Mouse (Mus musculus) gastrocnemius, adult 2 months (tissue): ENCODE measurements around the gene Ascc1. TPM values are rescaled to one million over a fixed set of nuclear protein-coding genes. Genes with fewer than 3 reads are reported as not detected.
"Not testable (repeated sequence)": the region's sequence is repeated elsewhere in the genome, so short reads cannot be mapped to it uniquely, and the experiment has no call there.

Experiments used
- DNase-seq: peaks from one replicate; pipeline ENCODE4 v3.0.0; 2022
- H3K27ac ChIP-seq: fragments of 200-600 bp; 2 replicates; pipeline ENCODE4 v1.8.1; 2022; ENCODE audit warnings: mild to moderate bottlenecking
- H3K4me3 ChIP-seq: fragments of 200-600 bp; 2 replicates; pipeline ENCODE4 v1.8.1; 2022; ENCODE audit warnings: mild to moderate bottlenecking, moderate library complexity
- CTCF ChIP-seq: fragments of 200-600 bp; IDR thresholded peaks from 2 replicates; pipeline ENCODE4 v1.8.1; 2022; ENCODE audit warnings: antibody characterized with exemption, mild to moderate bottlenecking, moderate library complexity
- intact Hi-C: fragments of 180-260 bp; cut with DNase I; formaldehyde crosslinking; loops from one replicate; pipeline ENCODE4 v1.15.1; 2025
- total RNA-seq, 2 experiments: library from RNA; stranded (reverse); gene quantifications; 2 replicates each; pipeline ENCODE4 v1.2.3; 2021

Ascc1 gene
- total RNA-seq, 2 experiments from 2014 or later, result 13.6 to 14.6 TPM

- Histone ChIP-seq H3K27ac (peak overlapping the region; percentile 88), H3K4me3 (peak overlapping the region; percentile 9; the same call in 1 of the 2 replicates)
- intact Hi-C loops, result no loop called here
- DNase-seq, result peak; percentile 80
- no peak for TF ChIP-seq CTCF
Observed at GRCm38 (mm10) chr10:59978873-59979743, 23.5 kb upstream of the Ascc1 start.

- no peak overlapping the region for H3K4me3 ChIP-seq
- intact Hi-C loops, result no loop called here
- DNase-seq, result peak; percentile 44
- H3K27ac ChIP-seq, result peak overlapping the region; percentile 88
- no peak for TF ChIP-seq CTCF
Observed at GRCm38 (mm10) chr10:59980815-59981244, 21.8 kb upstream of the Ascc1 start.

GRCm38 (mm10) chr10:59981336-59981735 is 21.3 kb upstream of the Ascc1 start:
- TF ChIP-seq CTCF, result no peak
- H3K27ac ChIP-seq, result peak overlapping the region; percentile 88
- H3K4me3 ChIP-seq, result no peak overlapping the region
- intact Hi-C loops, result no loop called here
- DNase-seq, result no peak

- no peak for TF ChIP-seq CTCF
- DNase-seq, result no peak
- peak overlapping the region; percentile 88 for H3K27ac ChIP-seq
- no peak overlapping the region for H3K4me3 ChIP-seq
- intact Hi-C loops, result no loop called here
Observed at GRCm38 (mm10) chr10:59981792-59982191, 20.8 kb upstream of the Ascc1 start.

GRCm38 (mm10) chr10:59982379-59982873 is 20.2 kb upstream of the Ascc1 start:
- intact Hi-C loops, result no loop called here
- Histone ChIP-seq H3K27ac (peak overlapping the region; percentile 88), H3K4me3 (no peak overlapping the region)
- TF ChIP-seq CTCF, result no peak
- no peak for DNase-seq

GRCm38 (mm10) chr10:59988036-59988435 is 14.6 kb upstream of the Ascc1 start:
- no peak for DNase-seq
- Histone ChIP-seq H3K27ac (peak overlapping the region; percentile 46), H3K4me3 (no peak overlapping the region)
- intact Hi-C loops, result no loop called here
- TF ChIP-seq CTCF, result no peak

- intact Hi-C loops, result no loop called here
- no peak for TF ChIP-seq CTCF
- H3K27ac ChIP-seq, result peak overlapping the region; percentile 65
- no peak for DNase-seq
- H3K4me3 ChIP-seq, result no peak overlapping the region
Observed at GRCm38 (mm10) chr10:59990393-59990792, 12.2 kb upstream of the Ascc1 start.

GRCm38 (mm10) chr10:59991262-59991880 is 11.2 kb upstream of the Ascc1 start:
- intact Hi-C loops, result no loop called here
- no peak overlapping the region for H3K4me3 ChIP-seq
- H3K27ac ChIP-seq, result peak overlapping the region; percentile 65
- peak; percentile 33 for DNase-seq
- no peak for TF ChIP-seq CTCF

GRCm38 (mm10) chr10:59992024-59992423 is 10.6 kb upstream of the Ascc1 start:
- Histone ChIP-seq H3K27ac (peak overlapping the region; percentile 65), H3K4me3 (no peak overlapping the region)
- no peak for TF ChIP-seq CTCF
- no peak for DNase-seq
- intact Hi-C loops, result no loop called here

- DNase-seq, intact Hi-C loops, H3K27ac ChIP-seq, H3K4me3 ChIP-seq: not testable (repeated sequence)
Observed at GRCm38 (mm10) chr10:59993813-59994212, 8.8 kb upstream of the Ascc1 start.

GRCm38 (mm10) chr10:59995889-59996288 is 6.7 kb upstream of the Ascc1 start:
- H3K27ac ChIP-seq, result peak overlapping the region; percentile 78
- no peak overlapping the region for H3K4me3 ChIP-seq
- intact Hi-C loops, result no loop called here
- no peak for DNase-seq
- TF ChIP-seq CTCF, result no peak

- intact Hi-C loops, result no loop called here
- DNase-seq, result no peak
- Histone ChIP-seq H3K27ac (peak overlapping the region; percentile 78), H3K4me3 (no peak overlapping the region)
- peak; percentile 75 for TF ChIP-seq CTCF
Observed at GRCm38 (mm10) chr10:59997591-59997990, 5.0 kb upstream of the Ascc1 start.

GRCm38 (mm10) chr10:59999057-59999456 is 3.5 kb upstream of the Ascc1 start:
- no peak for TF ChIP-seq CTCF
- no peak for DNase-seq
- Histone ChIP-seq H3K4me3 (no peak overlapping the region), H3K27ac (peak overlapping the region; percentile 78; the same call in 1 of the 2 replicates)
- intact Hi-C loops, result no loop called here

GRCm38 (mm10) chr10:60001663-60002062 is 942 bp upstream of the Ascc1 start:
- DNase-seq, result not testable (repeated sequence)
- H3K4me3 ChIP-seq, result peak overlapping the region; percentile 91
- H3K27ac ChIP-seq, result peak overlapping the region; percentile 100
- intact Hi-C loops, result loop anchor here (2.0 kb wide), 1 partner anchor 49 kb away; no protein-coding TSS in a partner anchor
